Mouse (Mus musculus) fibroblast of lung, adult 2 months (primary cell): Measurements from ENCODE around the gene Alox12b.

Source experiments
- DNase-seq: peaks from one replicate; pipeline ENCODE4 v3.0.0-alpha.2; 2011; ENCODE audit warnings: low read depth

Alox12b gene

DNA sequence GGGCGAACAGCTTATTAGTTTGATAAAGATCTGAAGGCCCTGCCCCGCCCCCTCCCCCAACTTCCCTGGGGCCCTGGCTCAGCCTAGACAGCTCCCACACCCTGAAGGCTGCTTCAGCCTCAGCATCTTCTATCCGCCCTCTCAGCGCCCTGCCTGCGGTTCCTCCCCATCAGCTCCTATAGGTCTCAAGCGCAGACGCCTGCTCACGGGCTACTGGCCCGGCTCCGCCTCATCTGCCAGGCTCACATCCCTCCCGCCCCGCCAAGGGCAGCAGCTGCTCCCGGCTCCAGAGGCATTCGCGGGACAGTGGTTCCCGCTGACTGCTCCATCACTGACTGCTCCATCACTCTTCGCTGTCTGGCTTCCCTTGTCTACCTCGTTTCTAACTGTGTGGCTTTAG lies at the start of gene Alox12b:
TSS of gene Alox12b (plus strand) at position 190 of the 400 bp plus-strand sequence.
- DNase-seq = no peak

- no peak for DNase-seq
These were observed 49.1 kb upstream of the Alox12b start for GRCm38 (mm10) chr11:69107676-69108075.

GRCm38 (mm10) chr11:69108223-69108622 lies 48.6 kb upstream of the Alox12b start:
- no peak for DNase-seq

- DNase-seq = no peak
These were observed 47.5 kb upstream of the Alox12b start for GRCm38 (mm10) chr11:69109032-69109900.

DNA sequence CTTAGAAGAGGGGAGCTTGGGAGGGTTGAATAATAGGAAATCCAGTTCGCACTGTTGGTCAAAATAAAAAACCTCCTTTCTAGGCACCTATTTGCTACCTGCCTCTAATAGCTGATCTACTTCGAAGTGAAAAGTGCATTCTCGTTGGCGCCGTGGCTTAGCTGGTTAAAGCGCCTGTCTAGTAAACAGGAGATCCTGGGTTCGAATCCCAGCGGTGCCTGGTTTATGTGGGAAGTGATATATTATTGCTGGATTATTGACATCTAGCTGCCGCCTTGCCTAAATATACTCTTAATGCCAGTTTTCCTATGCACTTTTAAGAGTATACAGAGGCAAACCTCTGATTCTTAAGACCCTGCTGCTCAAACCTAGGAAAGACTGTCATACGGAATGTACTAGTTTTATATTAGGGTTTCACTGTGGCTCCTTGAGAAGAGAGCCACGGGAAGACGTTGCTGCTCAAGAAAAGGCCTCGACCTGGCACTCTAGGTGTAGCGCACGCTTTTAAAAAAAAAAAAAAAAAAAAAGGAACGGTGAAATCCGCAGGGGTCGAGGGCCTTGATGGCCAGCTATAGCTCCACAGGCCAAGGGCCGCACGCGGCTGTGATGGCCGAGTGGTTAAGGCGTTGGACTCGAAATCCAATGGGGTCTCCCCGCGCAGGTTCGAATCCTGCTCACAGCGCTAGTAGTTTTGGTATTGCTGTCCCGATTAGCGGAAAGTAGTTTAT lies 46.3 kb upstream of the Alox12b start:
- peak; percentile 54 for DNase-seq

DNA sequence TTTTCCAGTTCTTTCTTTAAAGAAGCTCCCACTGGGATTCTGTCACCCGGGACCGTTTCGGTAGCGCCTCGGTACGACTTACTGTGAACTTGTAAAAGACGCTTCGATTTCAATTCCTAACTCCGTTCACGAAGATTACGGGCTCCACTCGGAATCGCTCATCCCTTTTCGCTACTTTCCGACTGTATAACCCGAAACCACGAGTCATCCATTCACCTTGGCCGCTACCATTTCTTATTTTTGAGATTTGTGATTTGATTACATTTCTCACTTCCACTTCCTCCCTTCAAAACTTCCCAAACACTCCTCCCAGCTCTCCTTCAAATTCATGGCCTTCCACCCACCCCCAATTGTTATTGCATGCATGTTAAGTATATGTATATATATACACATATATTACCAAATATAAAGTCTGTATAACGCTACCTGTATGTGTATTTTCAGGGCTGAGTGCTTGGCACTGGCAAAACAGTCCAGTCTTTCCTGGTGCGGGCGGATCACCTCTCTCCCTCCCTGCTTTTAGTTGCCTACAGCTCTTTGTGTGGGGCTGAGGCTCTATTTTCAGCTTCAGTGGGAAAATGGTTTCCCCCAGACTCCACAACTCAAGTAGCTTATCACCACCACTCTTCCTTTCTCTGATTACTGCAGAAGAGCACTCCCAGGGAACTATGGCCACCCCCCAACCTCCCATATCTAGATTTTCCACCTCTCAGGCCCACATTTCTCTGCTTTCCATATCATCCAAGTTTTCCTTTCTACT lies 45.6 kb upstream of the Alox12b start:
- no peak for DNase-seq

DNA sequence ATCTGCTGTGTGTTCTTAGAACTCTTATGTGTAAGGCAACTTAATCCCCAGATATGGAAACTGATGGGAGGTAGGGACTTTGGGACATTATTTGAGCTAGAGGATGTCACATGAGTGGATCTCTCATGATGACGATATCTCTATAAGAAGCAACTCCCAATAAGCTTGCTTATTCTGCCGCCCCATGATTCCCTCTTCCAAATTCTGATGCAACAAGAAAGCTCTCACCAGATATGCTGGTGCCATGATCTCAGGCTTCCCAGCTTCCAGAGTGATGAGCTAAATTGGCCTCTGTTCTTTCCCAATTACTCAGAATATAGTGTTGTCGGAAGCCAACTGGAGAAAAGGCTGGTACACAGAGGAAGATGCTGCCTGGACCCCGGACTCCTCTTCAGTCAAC lies 44.9 kb upstream of the Alox12b start:
- DNase-seq = no peak

- no peak for DNase-seq
These were observed 42.8 kb upstream of the Alox12b start for GRCm38 (mm10) chr11:69114018-69114417.

DNA sequence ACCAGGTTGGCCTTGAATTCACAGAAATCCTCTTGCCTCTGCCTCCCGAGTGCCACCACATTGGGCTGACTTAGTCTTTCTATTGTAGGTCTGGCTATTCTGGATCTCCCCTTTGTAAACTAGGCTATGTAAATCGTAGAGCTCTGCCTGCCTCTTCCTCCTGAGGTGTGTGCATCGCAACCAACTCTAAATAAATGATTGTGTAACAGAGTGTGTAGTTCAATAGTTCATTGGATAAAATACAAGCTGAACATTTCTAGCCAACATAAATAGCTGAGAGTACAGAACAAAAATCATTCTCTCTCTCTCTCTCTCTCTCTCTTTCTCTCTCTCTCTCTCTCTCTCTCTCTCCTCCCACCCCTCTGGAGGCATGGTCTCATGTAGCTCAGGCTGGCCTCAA lies 42.2 kb upstream of the Alox12b start:
- DNase-seq = no peak

DNA sequence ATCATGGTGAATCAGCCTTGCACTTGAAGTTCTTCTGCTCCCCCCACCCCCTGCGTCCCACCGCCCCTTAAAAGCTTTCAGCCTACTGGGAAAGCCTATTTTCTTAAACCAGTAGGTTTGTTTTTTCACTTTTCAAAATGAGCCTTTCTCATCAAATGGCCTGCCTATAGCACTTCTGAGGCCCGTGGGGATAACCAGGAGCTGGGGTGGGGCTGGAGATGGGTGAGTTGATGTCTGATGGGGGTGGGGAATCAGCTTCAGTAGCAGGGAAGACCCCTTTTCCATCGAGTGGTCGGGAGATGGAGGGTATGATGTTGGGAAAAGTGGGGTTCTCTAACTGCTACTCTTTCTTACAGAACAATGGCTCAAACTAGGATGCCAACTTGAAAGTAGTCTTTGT lies 39.9 kb upstream of the Alox12b start:
- DNase-seq = no peak

DNA sequence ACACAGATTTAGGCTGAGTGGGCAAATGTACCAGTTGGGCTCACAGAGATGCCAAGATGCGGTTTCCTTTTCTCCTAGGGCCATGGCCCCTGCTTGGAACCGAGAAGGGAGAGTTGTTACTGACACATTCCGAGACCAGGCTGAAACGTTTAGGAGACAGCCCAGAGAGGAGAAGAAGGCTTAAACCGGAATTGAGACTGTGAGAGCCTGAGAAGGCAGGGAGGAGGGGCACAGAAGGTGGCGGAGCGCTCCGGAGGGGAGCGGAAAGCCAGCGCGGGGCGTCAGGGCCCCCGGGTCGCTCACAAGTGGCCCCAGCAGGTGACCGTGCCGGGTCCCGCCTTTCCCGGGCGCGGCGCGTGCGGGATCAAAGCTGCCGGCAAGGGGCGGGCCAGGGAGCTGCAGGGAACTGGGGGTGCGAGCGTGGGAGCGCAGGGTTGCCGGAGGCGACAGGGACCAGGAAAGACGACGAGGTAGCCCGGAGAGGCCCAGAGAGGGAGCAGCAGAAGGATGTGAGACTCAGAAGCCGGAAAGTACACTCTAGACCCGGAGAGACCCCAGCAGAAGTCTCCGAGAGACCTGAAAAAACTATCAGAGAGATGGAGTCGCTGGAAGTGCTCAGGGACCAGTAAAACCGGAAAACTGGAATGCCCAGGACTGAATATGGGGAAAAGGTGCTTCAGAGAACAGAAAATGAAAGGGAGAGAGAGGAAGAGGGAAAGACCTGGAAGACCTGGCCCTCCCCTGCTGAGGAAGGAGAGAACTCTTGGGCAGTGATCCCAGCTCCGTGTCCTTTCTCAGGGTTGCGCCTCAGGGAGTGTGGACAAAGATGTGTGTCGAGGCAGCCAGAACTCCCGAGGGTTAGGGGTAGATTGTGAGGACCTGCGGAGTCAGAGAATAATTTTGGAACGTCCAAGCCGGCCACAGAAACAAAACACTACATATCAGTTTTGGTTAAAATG lies 38.8 kb upstream of the Alox12b start:
- no peak for DNase-seq

GRCm38 (mm10) chr11:69118765-69119164 lies 38.0 kb upstream of the Alox12b start:
- DNase-seq = peak; percentile 70

- DNase-seq = no peak
These were observed 37.2 kb upstream of the Alox12b start for GRCm38 (mm10) chr11:69119446-69120155.

DNA sequence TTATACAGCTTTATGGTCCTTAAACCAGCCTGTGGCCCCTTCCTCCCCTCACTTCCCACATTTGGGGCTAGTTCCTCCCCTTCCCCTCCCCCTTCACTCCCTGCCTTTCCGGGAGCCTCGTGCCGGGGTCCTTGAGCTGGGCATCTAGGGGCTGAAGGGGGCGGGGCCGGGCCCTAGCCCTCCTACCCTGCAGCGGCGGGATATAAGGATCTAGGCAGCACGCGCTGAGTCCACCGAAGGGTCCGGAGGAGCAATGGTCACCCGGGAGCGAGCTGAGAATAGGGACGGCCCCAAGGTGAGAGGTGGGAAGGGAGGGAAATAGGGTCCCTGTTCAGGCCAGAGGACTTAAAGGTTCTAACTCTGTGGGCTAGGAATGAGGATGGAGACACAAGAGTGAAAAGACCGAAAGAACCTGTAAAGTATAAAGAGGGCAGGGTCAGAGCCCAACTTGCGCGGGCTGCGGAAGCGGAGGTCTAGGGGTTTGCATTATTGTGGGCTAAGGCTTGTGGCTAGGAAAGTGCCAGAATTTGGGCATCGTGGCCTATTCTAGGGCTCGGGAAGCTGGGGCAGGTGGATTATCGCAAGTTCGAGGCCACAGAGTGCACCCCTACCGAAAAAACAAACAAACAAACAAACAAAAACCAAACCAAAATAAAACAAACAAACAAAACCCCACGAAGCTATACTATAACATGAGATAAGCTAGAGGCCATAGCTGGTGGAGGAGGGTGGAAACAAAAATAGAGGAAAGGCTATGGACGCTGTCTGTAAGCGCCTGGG lies 36.4 kb upstream of the Alox12b start, which contains the start of gene Hes7:
TSS of gene Hes7 (plus strand) at position 184 of the 780 bp plus-strand sequence.
- DNase-seq = no peak

- DNase-seq = no peak
These were observed 35.6 kb upstream of the Alox12b start for GRCm38 (mm10) chr11:69121001-69121740.

GRCm38 (mm10) chr11:69121741-69122335 lies 35.0 kb upstream of the Alox12b start:
- no peak for DNase-seq

- peak; percentile 50 for DNase-seq
These were observed 34.3 kb upstream of the Alox12b start, which contains the start of gene 9130213A22Rik for GRCm38 (mm10) chr11:69122336-69122951. Gene 9130213A22Rik, minus strand, starts transcription at chr11:69122589.

- peak; percentile 66 for DNase-seq
These were observed 33.6 kb upstream of the Alox12b start for GRCm38 (mm10) chr11:69123056-69123692.
